8 mouse cellular contexts compared by ENCODE assay signal in genomic region chr8:120667561-120668373, GRCm38 (mm10). TPM values are rescaled to one million over a fixed set of nuclear protein-coding genes. Genes with fewer than 3 reads are reported as not detected.
A peak's percentile ranks its signal among the peaks of the same experiment; 100 is the strongest.
DNase-seq lines count a peak whose midpoint lies in the region; ATAC-seq lines count a peak whose summit lies in the region.

Gm27021 (minus strand) TSS chr8:120668079.
Cox4i1 (plus strand) TSS chr8:120668222.

- under 1% methylated on average over 105 of the region's 105 CpGs for WGBS in embryonic facial prominence, embryonic 10.5 days
- under 1% methylated on average over 92 of the region's 105 CpGs for WGBS in midbrain, embryonic 11.5 days

- no peaks in the 10 kb centered on the region for H3K9me3 ChIP-seq in embryonic facial prominence, embryonic 10.5 days
- no peaks in the 10 kb centered on the region for H3K9me3 ChIP-seq in midbrain, embryonic 11.5 days (ENCODE audit: control insufficient read depth, low read length)

- peak within 1 kb of the TSS; percentile 99 for H3K4me3 ChIP-seq in embryonic facial prominence, embryonic 10.5 days
- peak within 1 kb of the TSS; percentile 92 for H3K4me3 ChIP-seq in midbrain, embryonic 11.5 days (ENCODE audit: low read depth, low read length)

- H3K27me3 ChIP-seq in embryonic facial prominence, embryonic 10.5 days (replicated peaks; ENCODE audit: low read depth, poor library complexity, severe bottlenecking): no peaks in the 10 kb centered on the region
- no peaks in the 10 kb centered on the region for H3K27me3 ChIP-seq in midbrain, embryonic 11.5 days (ENCODE audit: control insufficient read depth, insufficient read depth, low read length)

- intact Hi-C loops in left cerebral cortex, postnatal 4 days (cut with DNase I): no loop called here

- peaks cover 61% of the 10 kb centered on the region for H3K4me1 ChIP-seq in embryonic facial prominence, embryonic 10.5 days
- peaks cover 18% of the 10 kb centered on the region for H3K4me1 ChIP-seq in midbrain, embryonic 11.5 days (ENCODE audit: control insufficient read depth, insufficient read depth, low read length)

- peak; percentile 93 for ATAC-seq in midbrain, embryonic 11.5 days (ENCODE audit: low FRiP score)

- peak; percentile 97 for DNase-seq in adrenal gland, postnatal 14 days
- DNase-seq in embryonic facial prominence, embryonic 10.5 days (ENCODE audit: low spot score): peak; percentile 99
- peak; percentile 99 for DNase-seq in heart, adult 11 months
- peak; percentile 89 for DNase-seq in kidney, adult 11 months
- DNase-seq in left cerebral cortex, postnatal 4 days: peak; percentile 97
- DNase-seq in midbrain, embryonic 11.5 days (ENCODE audit: low spot score, missing footprints): peak; percentile 99
- DNase-seq in right cerebral cortex, postnatal 4 days: peak; percentile 93
- peak; percentile 96 for DNase-seq in yolk sac, embryonic 10.5 days (ENCODE audit: low spot score)

- peak within 1 kb of the TSS; percentile 93 for H3K27ac ChIP-seq in embryonic facial prominence, embryonic 10.5 days (replicated peaks)
- peak within 1 kb of the TSS; percentile 27; the same call in 1 of the 2 replicates for H3K27ac ChIP-seq in midbrain, embryonic 11.5 days (ENCODE audit: low read depth, low read length)

- peak within 1 kb of the TSS; percentile 77 for H3K9ac ChIP-seq in midbrain, embryonic 11.5 days (ENCODE audit: low read length)

- peak within 1 kb of the TSS; percentile 89 for H3K4me2 ChIP-seq in midbrain, embryonic 11.5 days

- H3K36me3 ChIP-seq in embryonic facial prominence, embryonic 10.5 days (replicated peaks): peaks cover 59% of the 10 kb centered on the region
- H3K36me3 ChIP-seq in midbrain, embryonic 11.5 days (ENCODE audit: control insufficient read depth, insufficient read depth, low read length): peaks cover 2% of the 10 kb centered on the region

RNA-seq across cellular contexts. Expression of gene Gm27021, which starts in this region (rescaled TPM):
- 0.64 TPM in 1 of 2 replicates, not detected in the other for total RNA-seq in adrenal gland, postnatal 14 days (2021)
- polyA plus RNA-seq in embryonic facial prominence, embryonic 10.5 days (2016; fragmentation: Nextera tagmentation; extraction: Ambion mirVana): 3.7 and 4.2 TPM in 2 replicates
- total RNA-seq in left cerebral cortex, postnatal 4 days (2021): 1 to 10 TPM in 1 of 2 experiments, under 1 TPM in 1; 0.66 to 1.6 TPM
- 3.4 and 3.5 TPM in 2 replicates for polyA plus RNA-seq in midbrain, embryonic 11.5 days (2014; fragmentation: Nextera tagmentation; extraction: Ambion mirVana)

RNA-seq across cellular contexts. Expression of gene Cox4i1, which starts in this region (rescaled TPM):
- 2,387 and 2,670 TPM in 2 replicates for total RNA-seq in adrenal gland, postnatal 14 days (2021)
- polyA plus RNA-seq in embryonic facial prominence, embryonic 10.5 days (2016; fragmentation: Nextera tagmentation; extraction: Ambion mirVana): 874 and 883 TPM in 2 replicates
- total RNA-seq in left cerebral cortex, postnatal 4 days (2021): 100 to 1,000 TPM; 723 to 731 TPM
- polyA plus RNA-seq in midbrain, embryonic 11.5 days (2014; fragmentation: Nextera tagmentation; extraction: Ambion mirVana): 937 and 953 TPM in 2 replicates

Comparison
In these comparisons a context has a peak if more than half of its experiments do, and no peak if none do; other contexts are left out.
1. Peak in every context shown above with its lines: DNase-seq, ATAC-seq, H3K4me3 ChIP-seq and H3K27ac ChIP-seq.